Mouse (Mus musculus): ENCODE measurements around the gene Gm42957.
"Not testable (repeated sequence)": the region's sequence is repeated elsewhere in the genome, so short reads cannot be mapped to it uniquely, and the experiment has no call there.

Gm42957 gene

DNA sequence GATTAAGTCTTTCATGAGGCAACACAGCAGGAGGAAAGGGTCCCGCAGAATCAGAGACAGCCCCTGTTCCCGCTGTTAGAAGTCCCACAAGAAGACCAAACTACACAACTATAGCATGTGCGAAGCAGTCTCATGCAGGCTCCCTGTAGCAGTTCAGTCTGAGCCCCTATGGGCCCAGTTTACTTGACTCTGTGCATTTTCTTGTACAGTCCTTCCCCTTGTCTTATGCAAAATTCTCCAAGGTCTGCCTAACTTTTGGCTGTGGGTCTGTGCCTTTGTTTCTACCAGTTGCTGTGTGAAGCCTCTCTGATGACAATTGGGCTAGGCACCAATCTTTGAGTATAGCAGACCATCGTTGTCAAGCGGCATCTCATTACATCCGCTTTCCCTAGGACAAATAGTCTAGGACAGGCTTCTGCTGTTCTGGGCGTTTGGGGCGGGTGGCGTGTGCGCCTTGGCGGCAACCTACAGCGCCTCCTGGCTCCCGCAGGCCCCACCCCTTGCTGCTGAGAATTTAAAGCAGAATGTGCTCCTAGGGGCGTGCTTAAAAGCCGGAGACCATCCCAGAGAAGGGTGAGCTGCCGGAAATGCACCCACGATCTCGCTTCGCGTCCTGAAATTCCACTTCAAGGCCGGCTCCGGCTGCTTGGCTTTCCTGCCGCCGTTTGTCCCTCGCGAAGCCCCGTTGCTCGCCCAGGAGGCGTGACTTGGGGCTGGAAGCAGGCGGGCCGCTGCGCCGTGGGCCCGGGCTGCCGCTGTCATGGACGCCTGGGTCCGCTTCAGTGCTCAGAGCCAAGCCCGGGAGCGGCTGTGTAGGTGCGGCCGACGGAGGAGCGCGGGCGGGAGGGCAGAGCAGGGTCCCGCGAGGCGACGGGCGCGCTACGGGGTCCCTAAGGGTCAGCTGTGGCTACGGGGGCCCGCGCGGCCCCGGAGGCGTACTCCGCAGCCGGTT, at the start of gene Gm42957, which contains the start of gene Pex11b:
Gene Gm42957 (plus strand): TSS at position 547 of the 952 bp plus-strand sequence.
Gene Pex11b (plus strand): TSS at position 449 of the 952 bp plus-strand sequence.
- DNase-seq: peak; percentile 85

DNA sequence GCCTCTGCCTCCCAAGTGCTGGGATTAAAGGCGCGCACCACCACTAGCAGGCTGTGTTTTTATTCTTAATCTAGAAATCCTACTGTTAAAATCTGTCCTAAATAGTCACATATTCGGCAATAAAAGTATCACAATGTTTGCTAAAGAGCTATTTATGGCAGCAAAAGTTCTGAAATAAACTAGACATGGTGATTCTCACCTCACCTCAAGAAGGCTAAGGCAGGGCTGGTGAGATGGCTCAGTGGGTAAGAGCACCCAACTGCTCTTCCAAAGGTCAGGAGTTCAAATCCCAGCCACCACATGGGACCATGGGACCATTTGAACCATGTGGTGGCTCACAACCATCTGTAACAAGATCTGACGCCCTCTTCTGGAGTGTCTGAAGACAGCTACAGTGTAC, 44.6 kb upstream of the Gm42957 start:
- peak; percentile 17 for DNase-seq

DNA sequence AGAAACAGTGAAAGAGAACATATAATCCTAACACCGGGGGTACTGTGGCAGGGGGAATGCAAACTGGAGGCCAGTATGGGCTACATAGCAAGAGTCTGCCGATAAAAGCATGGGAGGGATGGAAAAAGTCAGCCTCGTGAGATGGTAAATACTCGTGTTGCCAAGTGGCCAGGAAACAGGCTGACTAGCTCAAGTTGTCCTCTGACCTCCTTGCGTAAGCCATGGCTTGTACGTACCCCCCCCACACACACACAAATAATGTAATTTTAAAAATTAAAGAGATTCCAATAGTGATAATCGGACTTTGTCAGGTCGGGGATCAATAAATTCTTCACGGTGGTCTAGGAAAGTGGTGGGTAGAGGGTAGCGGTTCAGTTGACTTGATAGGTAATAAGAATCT, 41.9 kb upstream of the Gm42957 start:
- peak; percentile 71 for DNase-seq

DNA sequence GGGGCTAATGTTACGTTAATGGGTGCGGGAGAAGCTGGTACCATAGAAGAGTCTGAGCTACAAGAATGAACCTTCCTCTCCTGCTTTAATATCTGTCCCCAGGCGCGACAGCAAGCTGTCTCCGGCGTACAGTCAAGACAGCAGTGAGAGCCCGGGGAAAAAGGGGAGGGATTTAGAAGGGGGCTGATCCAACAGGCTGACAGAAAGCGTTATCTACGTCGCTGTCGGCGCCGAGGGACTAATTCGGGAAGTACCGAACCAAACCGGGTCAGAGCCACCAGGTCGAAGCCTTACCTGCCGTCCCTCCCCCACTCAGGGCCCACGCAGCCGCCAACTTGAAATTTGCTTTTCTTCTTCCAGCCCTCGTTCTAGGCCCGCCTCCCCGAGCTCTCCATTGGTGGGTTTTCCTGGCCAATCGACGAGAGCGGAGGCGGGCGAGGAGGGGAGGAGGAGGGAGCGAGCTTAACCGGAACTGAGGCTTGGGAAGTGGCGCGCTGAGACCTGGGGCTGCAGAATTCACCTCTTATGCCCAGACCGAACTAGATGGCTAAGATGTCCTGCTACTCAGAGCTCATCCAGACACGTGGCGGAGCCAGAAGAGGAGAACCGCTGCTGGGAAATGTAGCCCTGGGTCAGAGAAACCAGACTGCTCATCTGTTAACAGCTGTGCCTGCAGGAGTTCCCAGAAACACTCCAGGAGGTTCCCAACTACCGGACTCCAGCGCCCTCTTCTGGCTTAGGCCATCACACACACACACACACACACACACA, 41.3 kb upstream of the Gm42957 start, which contains the start of gene Polr3gl:
Gene Polr3gl (minus strand): TSS at position 392 of the 771 bp plus-strand sequence.
- peak; percentile 97 for DNase-seq

DNA sequence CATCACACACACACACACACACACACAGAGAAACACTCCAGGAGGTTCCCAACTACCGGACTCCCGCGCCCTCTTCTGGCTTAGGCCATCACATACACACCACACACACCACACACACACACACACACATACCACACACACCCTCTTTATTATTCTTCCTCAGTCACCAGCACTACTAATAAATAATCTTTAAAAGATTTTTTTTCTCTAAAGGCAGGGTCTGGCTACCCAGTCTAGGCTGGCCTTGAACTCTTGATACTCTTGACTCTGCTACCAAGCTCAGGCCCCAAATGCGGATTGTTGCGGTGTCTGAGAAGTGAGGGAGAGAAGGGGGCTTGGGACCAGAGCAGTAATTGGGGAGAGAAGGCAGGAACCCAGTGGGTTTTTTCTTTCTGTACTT, 40.4 kb upstream of the Gm42957 start:
- DNase-seq: peak; percentile 51

DNA sequence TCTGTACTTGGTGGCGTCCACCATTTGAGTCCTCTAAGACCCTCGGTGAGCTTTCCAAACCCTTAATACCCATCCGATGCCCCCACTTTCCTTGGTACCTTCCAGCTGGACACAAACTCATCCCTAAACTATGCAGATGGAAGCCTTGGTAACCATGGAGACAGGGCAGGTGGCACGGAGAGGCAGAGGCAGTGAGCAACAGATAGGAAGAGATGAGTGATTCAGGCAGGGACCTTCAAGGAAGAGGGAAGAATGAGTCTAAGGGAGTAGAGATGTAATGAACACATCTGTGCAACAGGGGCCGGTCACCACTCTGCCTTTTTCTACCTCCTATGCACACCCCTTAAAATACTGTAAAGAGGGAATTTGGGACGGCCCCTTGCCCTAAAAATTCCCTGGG, 39.6 kb upstream of the Gm42957 start:
- DNase-seq: peak; percentile 76

DNA sequence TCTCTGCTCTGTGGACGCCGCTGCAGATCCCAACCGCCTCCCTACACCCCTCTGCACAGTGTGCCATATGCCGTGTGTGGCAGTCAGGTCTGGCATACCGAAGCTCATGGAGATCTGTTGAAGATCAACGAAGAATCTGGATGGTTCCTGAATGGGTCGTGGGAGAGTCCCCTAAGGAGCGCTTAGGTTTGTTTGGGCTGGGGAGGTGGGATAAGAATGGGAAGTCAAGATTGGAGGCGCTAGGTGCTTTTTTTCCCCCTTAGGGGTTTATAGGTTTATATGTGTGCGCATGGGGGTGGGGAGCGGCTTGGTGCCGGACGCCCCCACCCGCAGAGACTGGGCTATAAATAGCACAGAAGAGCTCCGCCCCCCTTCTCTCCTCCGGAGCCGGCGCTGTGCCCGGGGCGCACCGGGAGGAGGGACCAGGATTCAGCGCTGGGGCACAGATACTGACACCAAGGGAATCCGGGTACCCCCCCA, 39.0 kb upstream of the Gm42957 start, which contains the start of gene Ankrd34a:
Gene Ankrd34a (plus strand): TSS at position 409 of the 480 bp plus-strand sequence.
- peak; percentile 93 for DNase-seq

DNA sequence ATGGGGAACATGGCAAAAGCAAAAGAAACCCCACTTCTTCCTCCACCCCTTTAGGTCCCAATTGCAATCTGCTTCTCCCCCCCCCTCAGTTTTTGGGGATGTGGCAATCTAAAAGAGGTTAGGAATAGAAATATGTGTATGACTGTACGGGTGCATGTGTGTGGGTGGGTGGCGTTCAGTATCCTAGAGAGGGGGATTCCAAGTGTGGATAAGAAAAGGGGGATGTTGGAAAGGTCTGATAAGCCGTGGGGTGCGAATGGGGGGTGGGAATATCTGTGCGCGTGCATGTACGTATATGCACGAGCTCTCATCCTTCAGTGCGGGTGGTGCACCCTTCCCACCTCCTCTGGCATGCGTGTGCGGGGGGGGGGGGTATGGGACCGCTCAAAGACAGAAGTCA, 38.4 kb upstream of the Gm42957 start:
- peak; percentile 75 for DNase-seq

DNA sequence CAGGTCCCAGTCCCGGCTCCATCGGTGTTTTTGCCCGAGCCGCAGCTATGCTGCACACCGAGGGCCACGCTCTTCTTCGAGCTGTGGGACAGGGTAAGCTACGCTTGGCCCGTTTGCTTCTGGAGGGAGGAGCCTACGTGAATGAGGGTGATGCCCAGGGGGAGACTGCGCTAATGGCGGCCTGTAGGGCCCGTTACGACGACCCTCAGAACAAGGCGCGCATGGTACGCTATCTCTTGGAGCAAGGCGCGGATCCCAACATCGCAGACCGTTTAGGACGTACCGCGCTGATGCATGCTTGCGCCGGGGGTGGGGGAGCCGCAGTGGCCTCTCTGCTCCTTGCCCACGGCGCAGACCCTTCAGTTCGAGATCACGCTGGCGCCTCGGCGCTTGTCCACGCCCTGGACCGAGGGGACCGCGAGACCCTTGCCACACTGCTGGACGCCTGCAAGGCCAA, 37.8 kb upstream of the Gm42957 start:
- DNase-seq: peak; percentile 76

DNA sequence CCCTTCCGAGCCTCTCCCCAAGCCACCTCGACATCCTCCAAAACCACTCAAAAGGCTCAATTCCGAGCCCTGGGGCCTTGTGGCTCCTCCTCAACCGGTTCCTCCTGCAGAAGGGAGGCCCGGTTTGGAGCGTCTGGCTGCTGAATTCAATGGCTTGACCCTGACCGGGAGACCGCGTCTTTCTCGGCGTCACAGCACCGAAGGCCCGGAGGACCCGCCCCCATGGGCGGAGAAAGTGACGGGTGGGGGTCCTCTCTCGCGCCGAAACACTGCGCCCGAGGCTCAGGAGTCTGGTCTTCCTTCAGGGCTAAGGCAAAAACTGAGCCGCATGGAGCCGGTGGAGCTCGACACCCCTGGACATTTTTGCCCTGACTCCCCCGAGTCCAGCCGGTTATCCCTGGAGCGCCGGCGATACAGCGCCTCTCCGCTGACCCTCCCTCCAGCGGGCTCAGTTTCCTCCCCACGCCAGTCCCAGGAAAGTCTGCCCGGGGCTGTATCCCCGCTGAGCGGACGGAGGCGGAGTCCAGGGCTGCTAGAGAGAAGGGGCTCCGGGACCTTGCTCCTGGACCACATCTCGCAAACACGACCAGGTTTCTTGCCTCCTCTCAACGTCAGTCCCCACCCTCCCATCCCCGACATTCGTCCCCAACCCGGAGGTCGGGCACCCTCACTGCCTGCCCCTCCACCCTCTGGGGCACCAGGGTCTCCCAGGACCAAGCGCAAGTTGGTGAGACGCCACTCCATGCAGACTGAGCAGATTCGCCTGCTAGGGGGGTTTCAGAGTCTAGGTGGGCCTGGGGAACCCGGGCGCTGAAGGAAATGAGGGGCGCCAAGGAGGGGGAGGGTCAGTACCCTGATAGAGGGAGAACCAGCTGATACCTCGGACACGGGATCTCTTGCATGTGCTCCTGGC, 36.9 kb upstream of the Gm42957 start:
- peak; percentile 77 for DNase-seq

DNA sequence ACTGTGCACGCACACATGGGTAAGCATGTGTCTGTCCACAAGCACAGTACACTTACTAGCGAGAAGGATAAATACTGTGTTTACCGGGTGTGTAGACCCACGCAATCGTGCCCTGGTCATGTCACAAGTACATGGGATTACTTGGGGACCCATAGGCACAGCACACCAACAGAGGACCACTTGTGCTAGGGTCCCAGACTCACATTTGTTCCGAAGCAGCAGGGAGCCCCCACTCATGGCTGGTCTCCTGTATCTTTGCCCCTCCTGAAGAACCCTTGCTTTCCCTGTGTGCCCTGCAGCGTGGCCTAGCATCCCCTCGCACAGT, 36.2 kb upstream of the Gm42957 start:
- DNase-seq: no peak

DNA sequence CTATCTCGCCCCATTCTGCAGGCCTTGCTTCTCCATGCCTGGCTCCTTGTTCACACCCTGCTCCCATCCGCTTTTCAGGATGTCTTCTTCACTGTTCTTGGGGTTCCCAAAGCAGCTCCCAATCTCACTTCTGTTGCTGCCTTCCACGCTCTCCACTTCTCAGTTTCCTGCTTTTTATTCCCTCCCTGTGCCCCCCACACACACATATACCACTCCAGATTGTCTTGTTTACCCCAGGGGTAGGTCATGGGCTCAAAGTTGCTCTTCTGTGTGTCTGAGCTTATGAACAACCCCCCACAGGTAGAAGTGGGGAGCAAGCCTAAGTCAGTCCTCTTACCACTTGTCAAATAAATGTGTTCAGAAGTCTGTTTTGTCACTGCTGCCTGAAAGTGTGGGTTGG, 35.9 kb upstream of the Gm42957 start:
- DNase-seq: no peak

DNA sequence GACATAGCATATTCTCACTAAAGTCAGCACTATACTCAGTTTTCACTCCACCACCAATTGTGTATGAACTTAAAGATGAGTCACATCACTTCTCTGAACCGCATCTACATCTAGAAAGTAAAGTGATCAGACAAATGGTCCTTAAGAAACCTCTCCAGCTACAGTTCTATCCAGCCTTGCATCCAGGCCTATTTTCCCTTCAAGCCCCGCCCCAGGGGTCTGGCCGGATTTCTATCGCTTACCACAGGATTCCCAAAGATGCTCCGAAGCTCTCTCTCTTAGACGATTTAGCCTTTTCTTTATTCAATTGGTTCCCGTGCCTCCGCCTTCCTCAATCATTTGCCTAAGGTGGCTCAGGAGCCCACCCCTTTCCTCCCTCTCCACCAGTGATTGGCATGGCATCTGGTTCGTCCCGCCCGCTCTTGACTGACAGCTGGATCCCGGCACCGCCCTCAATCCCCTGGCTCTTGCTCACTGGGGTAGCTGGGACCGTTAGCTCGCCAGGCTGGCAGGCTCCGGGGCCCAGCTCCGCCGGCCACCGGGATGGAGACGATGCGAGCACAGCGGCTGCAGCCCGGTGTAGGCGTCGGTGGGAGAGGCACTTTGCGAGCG, 34.5 kb upstream of the Gm42957 start, which contains the start of gene Lix1l:
Gene Lix1l (plus strand): TSS at position 511 of the 612 bp plus-strand sequence.
- peak; percentile 96 for DNase-seq

DNA sequence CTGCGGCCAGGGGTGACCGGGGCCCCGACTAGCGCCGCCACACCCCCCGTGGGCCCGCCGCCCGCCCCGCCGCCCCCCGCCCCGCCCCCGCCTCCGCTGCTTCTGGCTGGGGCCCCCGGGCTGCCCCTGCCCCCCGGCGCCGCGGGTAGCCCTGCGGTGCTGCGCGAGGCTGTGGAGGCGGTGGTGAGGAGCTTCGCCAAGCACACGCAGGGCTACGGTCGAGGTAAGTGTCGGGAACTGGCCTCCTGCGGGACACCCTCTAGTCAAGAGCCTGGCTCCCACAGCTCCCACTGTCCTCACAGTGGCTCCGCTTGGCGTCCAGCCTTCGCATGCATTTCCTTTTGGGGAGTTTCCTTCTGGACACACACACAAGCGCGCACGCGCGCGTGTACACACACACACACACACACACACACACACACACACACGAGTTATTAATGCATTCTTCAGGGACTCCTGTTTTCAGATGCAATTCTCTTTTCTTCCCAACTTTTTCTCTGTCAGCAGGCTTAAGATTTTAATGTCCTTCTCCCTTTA, 34.0 kb upstream of the Gm42957 start:
- DNase-seq: peak; percentile 84

DNA sequence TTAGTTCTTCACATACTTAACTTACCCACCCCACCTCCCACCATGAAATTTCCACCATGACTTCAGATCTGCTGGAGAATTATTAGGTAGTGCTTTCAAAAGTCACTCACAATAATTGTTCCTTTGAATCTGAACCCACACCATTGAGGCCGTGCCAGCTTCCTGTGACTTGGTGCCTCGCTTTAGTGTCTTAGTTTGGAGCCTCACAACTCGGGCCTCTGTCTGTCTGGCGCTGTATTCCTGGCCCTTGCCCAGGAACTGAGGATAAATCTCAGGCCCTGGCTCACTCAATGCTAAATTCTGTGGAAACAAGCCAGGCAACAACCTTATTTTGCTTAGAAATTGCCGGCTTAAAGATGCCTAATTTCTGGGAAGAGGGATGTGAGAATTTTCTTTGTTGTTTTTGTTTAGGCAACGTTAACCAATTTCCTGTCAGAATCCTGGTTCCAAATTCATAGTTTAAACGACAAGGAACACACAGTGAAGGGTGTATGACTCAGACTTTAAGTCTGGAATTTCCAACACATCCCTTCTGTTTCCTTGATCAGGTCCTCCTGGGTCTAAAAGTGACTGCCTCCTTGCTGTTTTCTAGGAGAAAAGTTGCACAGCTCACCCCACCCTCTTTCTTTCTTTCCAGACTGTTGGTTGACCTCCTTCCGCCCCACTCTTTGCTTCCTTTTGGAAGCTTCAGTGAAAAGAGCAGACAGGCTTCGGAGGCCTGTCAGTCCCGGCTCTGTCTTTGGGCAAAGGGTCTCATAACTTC, 33.2 kb upstream of the Gm42957 start:
- peak; percentile 63 for DNase-seq

DNA sequence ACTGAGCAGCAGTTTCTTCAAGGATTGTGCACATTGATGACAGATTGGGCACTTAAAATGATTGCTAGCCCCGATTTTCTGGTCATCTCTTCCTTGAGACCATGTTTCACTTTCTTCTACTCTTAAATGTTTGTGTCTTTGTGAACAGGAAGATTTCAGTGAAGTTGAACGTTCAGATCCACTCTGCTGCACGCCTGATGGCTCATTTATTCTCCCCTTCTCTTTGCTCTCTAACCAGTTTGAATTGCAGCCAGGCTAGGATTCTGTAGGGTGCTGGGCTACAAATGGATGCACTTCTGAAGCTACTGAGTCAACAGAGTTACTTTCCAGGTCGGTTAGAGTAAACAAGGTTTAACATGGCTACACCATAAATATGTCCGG, 32.6 kb upstream of the Gm42957 start:
- DNase-seq: no peak

DNA sequence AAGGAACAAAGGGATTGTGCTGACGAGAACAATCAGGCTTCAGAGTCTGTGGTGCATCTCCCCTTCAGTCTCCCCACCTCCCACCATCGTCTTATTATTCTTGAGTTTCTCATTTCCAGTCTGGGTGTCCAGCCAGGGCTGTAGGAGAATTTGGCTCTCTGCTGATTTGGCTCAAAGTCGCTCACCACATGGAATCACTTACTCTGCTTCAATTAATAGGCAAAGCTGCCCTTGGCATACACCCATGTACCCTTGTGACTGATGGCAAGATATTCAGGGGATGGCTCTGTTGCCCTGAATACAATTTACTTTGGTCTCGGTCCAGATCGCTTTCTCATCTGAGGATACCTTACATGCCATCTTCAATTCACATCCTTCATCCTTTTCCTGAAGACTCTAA, 32.0 kb upstream of the Gm42957 start:
- peak; percentile 74 for DNase-seq

DNA sequence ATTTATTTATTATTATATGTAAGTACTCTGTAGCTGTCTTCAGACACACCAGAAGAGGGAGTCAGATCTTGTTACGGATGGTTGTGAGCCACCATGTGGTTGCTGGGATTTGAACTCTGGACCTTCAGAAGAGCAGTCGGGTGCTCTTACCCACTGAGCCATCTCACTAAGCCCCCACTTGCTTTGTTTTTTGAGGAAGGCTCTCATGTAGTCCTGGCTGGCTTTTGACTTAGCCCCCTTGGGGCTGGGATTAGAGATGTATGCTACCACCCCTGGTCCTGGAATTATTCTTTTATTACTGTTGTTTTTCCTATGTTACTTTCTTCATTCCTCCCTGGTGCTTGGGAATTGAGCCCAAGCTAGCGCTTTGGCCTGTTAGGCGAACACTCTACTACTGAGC, 29.3 kb upstream of the Gm42957 start:
- DNase-seq: not testable (repeated sequence)

DNA sequence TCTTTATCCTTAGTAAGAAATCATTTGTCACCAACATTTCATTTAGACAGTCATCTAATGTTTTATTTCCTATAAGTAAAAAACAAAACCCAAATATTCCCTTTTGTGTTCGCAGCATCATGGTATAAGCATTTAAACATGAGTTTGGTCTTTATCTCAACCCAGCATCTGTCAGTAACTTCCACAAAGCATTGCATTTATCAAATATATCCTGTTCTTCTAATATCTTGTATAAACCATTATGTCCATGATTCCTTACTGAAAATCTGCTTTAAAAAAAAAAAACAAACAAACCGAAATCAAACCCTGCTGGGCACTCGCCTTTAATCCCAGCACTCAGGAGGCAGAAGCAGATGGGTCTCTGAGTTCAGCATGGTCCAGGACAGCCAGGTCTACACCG, 28.7 kb upstream of the Gm42957 start:
- no peak for DNase-seq

DNA sequence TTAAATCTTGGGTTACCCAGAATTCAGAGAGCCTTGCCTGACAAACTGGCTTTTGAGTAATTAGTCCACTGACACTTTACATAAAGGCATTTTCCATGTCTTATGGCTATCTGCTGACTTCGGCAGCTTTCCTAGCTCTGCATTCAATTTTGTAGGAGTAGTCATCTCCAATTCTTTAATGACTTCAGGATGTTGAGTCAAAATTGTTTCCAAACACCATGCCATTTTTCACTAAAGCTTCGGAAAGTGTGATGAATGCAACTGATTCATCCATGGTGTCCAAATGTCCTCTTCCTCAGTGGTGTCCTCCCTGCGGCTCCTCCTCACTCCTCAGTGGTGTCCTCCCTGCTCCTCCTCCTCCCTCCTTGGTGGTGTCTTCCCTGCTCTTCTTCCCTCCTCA, 17.3 kb upstream of the Gm42957 start:
- no peak for DNase-seq

DNA sequence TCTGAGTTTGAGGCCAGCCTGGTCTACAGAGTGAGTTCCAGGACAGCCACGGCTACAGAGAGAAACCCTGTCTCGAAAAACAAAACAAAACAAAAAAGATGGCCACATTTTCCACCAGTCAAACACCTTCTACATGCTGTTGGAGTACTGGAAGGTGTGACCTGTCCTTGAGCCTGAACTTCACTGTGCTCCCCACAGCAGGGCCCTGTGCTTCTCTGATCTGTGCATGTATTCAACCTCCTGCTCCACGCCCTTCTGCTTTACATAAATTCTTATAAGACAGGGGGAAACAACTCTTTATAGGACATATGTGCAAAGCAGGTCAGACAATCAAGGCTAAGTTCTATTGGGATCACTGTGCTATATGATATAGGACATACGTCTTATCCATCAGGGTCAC, 12.1 kb upstream of the Gm42957 start:
- no peak for DNase-seq

Data from cerebellum, adult 9-11 months (tissue).